Mouse (Mus musculus) retina, adult 2 months (tissue): Measurements from ENCODE around the gene Mcu.
A peak's percentile ranks its signal among the peaks of the same experiment; 100 is the strongest.

Experiments used
- DNase-seq: peaks from one replicate; pipeline ENCODE4 v3.0.0-alpha.2; 2012; ENCODE audit warnings: low read depth, low spot score

Mcu gene

GRCm38 (mm10) chr10:59616522-59616921, at the start of gene Mcu:
Mcu (minus strand) TSS chr10:59616692.
- peak; percentile 86 for DNase-seq

- no peak for DNase-seq
Observed at GRCm38 (mm10) chr10:59665503-59666291, 49.2 kb upstream of the Mcu start.

- DNase-seq, result no peak
Observed at GRCm38 (mm10) chr10:59664765-59665164, 48.3 kb upstream of the Mcu start.

- no peak for DNase-seq
Observed at GRCm38 (mm10) chr10:59656799-59657198, 40.3 kb upstream of the Mcu start.

GRCm38 (mm10) chr10:59646821-59647378, 30.4 kb upstream of the Mcu start:
- DNase-seq, result no peak

GRCm38 (mm10) chr10:59645153-59645552, 28.7 kb upstream of the Mcu start:
- DNase-seq, result no peak

- DNase-seq, result no peak
Observed at GRCm38 (mm10) chr10:59644710-59645109, 28.2 kb upstream of the Mcu start.

GRCm38 (mm10) chr10:59643645-59644044, 27.2 kb upstream of the Mcu start:
- DNase-seq, result no peak

GRCm38 (mm10) chr10:59642659-59643377, 26.3 kb upstream of the Mcu start:
- no peak for DNase-seq

- DNase-seq, result no peak
Observed at GRCm38 (mm10) chr10:59638576-59638975, 22.1 kb upstream of the Mcu start.

GRCm38 (mm10) chr10:59637596-59638124, 21.2 kb upstream of the Mcu start:
- DNase-seq, result no peak

GRCm38 (mm10) chr10:59636751-59637533, 20.4 kb upstream of the Mcu start:
- DNase-seq, result no peak

- DNase-seq, result no peak
Observed at GRCm38 (mm10) chr10:59636048-59636447, 19.6 kb upstream of the Mcu start.

GRCm38 (mm10) chr10:59629506-59629782, 13.0 kb upstream of the Mcu start:
- no peak for DNase-seq

- DNase-seq, result no peak
Observed at GRCm38 (mm10) chr10:59628641-59629505, 12.4 kb upstream of the Mcu start.

GRCm38 (mm10) chr10:59623496-59623895, 7.0 kb upstream of the Mcu start:
- DNase-seq, result no peak

- DNase-seq, result no peak
Observed at GRCm38 (mm10) chr10:59621355-59621754, 4.9 kb upstream of the Mcu start.

GRCm38 (mm10) chr10:59617776-59618175, 1.3 kb upstream of the Mcu start:
- no peak for DNase-seq

- no peak for DNase-seq
Observed at GRCm38 (mm10) chr10:59615981-59616520, 441 bp downstream of the Mcu start, which contains the start of gene Gm10322. Gm10322 (plus strand) TSS chr10:59616063.

- DNase-seq, result no peak
Observed at GRCm38 (mm10) chr10:59615411-59615810, 1.1 kb downstream of the Mcu start.

- no peak for DNase-seq
Observed at GRCm38 (mm10) chr10:59614141-59614540, 2.4 kb downstream of the Mcu start.
